Mouse (Mus musculus) heart, postnatal 36 days (tissue): ENCODE data around the gene Rnf10. TPM values are rescaled to one million over a fixed set of nuclear protein-coding genes. Genes with fewer than 3 reads are reported as not detected.

Experiments used
- DNase-seq, 2 experiments: peaks; one replicate each; pipeline ENCODE4 v3.0.0; 2021 to 2022
- intact Hi-C: fragments of 180-260 bp; cut with DNase I; formaldehyde crosslinking; loops from one replicate; pipeline ENCODE4 v1.15.1; 2025
- total RNA-seq, 2 experiments: library from RNA; stranded (reverse); gene quantifications; 2 replicates each; pipeline ENCODE4 v1.2.3; 2021

Gene Rnf10
- total RNA-seq, 2 experiments from 2014 or later = 378 to 424 TPM

DNA sequence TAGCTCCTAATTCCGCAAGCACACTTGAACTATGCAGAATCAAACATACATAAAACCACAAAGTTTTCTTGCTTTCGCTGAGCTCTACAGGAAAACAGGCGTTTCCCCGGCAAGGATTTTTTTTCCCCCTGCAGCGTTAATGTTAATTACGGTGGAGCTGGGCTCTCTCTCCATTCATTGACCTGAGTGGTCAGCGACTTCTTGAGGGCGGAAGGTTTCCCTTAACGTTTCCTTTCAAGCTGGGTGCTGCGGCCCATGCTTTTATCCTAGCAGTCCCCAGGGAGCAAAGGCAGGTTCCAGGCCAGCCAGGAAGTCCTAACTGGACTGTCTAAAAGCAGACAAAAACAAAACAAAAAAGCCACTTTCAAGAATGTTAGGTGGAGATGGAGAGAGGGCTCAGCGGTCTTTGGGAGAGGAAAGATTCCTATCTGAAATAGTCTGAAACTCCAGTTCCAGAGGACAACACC is 33.9 kb downstream of the Rnf10 start:
- intact Hi-C loops = loop anchor here (2.0 to 5.0 kb wide), 3 partner anchors 32 to 161 kb away; no protein-coding TSS in a partner anchor

DNA sequence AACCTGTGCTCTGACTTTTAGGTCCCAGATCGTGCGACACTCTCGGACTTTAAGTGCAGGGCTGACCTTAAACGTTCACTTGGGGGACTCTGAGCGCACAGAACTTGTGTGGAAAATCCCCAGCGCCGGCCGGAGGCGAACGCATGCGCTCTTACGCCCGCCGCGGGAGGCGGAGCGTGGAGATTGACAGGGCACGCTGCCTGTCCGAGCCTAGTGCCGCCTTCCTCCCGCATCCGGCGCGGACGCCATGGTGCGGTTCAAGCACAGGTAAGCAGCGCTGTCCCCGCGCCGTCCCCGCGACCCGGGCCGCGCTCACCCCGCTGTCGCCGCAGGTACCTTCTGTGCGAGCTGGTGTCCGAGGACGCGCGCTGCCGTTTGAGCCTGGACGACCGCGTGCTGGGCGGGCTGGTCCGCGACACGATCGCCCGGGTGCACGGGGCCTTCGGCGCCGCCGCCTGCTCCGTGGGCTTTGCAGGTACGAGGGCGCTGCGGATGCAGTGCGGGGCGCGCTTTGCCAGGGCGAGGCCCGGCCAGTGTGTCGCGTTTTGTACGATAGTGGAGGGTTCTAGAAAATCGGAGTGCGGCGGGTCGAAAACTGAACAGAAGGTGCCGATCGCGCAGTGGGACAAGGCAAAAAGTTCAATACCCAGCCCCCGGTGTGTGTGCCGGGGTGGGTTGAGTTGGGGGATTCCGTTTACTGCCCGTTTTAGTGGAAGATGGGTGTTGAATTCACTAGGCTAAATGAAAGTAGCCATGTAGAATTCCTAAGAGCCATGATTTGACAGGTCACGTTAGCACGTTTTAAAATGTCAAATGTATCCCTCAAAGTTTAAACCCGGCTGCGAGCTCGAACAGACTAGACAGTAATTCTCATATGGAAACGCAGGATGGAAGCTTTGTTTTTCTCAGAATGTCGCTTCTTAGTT is 34.6 kb downstream of the Rnf10 start:
- intact Hi-C loops = loop anchor here (2.0 to 5.0 kb wide), 3 partner anchors 33 to 161 kb away; no protein-coding TSS in a partner anchor
- peak; percentile 94 for DNase-seq

More for the DNA sequence above, 33.9 kb downstream of the Rnf10 start:
- DNase-seq = peak; percentile 33 to 36

DNA sequence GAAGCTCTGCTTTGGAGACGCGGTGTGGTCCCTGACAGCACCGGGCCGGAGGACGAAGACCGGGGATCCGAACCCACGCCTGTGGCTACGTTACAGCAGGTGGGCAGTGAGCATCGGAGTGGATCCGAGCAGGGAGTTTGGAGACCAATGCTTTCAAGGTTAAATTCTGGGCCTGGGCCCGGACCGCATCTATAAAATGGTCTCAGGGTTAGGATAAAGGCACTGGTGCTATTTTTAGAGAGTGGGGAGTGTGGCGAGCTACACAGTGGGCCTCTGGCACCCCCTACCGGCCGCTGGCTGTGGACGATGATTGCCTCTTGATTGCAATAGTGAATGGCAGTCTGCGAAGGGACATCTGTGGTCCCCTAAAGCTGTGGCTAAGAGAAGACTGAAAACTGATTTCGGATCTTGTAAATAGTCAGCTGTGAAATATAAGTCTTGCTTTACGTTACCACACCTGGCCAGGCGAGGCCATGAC is 36.9 kb downstream of the Rnf10 start, which contains the start of gene Pop5:
Pop5 (plus strand) TSS at position 51 of the 478 bp plus-strand sequence.
- peak; percentile 89 to 96 for DNase-seq
- intact Hi-C loops = loop anchor here (1.0 to 5.0 kb wide), 4 partner anchors 49 to 257 kb away; no protein-coding TSS in a partner anchor

DNA sequence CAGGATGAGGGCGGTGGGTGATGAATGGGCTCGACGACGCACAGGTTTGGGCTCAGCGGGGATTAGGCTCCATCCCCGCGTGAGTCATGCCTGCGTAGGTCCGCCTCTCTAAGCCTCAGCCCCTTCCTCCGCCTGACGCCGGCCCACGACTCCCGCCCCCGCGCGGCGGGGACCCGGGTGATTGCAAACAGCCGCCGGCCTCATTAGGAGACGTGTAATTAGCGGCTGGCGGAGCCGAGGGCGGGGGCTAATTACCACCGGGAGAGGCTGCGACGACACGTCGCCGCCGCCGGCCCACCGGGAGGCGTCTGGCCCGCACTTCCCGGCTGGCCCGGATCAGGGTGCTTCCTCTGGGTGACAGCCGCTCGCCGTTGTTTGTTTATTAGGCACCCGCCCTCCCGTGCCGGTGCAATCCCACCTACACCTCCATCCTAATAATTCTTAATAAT is 37.4 kb downstream of the Rnf10 start:
- DNase-seq = peak; percentile 69 to 82
- intact Hi-C loops = loop anchor here (1.0 to 5.0 kb wide), 3 partner anchors 48 to 257 kb away; no protein-coding TSS in a partner anchor

DNA sequence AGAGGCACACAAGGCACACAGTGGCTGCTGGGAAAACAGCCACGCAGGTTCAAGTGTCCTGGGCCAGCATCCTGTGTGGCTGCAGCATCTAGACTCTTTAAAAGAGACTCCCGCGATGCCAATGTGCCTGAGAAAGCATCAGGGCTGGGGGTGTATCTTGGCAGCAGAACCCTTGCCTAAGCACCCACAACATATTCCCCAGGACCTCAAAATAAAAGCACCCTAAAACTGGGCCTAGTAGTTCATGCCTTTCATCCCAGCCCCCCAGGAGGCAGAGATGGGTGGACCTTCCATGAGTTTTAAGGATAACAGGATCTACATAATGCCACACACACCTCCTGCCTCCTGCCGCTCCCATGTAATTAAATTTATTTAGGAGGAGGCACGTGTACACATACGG is 38.2 kb downstream of the Rnf10 start:
- no peak for DNase-seq
- intact Hi-C loops = loop anchor here (2.0 kb wide), 1 partner anchor 256 kb away; no protein-coding TSS in a partner anchor

DNA sequence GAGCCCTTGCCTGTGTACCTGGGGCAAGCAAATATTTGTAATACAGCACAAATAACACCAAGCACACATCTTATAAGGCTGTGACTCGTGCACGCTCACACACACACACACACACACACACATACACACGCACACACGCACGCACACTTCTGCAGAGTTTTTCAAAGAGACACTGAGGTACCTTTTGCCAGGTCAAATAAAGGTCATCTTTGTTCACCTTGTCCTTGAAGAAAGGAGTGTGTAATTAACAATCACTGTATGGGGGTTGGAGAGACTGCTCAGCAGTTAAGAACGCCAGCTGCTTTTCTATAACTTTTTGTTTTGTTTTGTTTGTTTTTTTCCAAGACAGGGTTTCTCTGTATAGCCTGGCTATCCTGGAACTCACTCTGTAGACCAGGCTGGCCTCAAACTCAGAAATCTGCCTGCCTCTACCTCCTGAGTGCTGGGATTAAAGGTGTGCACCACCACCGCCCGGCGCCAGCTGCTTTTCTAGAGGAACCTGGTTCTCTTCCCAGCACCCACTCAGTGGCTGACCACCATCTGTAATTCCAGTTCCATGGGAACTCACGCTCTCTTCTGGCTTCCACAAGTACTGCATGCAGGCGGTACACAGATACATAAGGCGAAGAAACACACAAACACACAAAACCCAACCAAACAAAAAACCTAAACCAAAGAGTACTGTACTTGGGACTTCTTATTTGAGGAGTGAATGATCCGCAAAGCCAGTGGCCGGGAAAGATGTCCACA is 39.5 kb downstream of the Rnf10 start:
- DNase-seq = no peak
- intact Hi-C loops = no loop called here

DNA sequence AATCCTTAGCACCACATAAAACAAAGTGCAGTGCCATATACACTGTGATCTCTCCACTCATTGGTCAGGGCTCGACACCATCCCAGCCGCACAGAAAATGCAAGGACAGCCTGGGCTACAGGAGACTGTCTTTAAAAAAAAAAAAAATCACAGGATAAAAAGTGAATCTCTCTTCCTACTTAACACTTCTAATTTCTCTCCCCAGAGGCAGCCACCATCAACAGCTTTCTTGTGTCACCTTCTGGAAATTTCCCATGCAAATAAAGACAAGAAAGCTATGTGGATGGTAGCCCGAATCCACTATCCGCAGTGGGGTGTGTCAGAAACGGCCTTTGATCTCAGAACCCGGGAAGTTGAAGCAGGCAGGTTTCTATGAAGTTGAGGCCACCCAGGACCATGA is 40.2 kb downstream of the Rnf10 start:
- intact Hi-C loops = no loop called here

DNA sequence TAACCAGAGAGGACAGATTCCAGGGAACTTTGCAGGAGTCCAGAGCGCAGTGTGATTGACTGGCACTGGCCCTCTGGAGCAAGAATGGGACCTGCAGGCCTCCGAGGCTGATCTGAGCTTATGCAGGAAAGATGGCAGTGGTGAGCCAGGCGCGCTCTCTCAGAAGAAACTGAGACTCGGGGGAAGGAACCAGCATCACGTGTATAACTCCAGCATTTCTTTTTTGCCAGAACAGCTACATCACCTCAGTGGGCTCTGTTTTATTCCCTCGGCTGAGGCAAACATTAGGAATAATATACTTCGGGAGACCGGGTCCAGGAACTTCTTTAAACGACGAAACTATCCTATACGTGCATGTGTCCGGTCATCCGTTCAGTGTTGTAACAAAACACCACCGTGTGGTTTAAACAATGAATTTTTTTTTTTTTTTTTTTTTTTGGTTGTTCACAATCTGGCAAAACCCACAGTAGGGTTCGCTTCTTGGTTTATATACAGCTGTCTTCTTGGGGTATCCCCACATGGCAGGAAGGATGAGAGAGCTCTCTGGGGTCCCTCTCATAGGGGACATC is 41.1 kb downstream of the Rnf10 start:
- no peak for DNase-seq
- intact Hi-C loops = no loop called here

More for the DNA sequence above, 40.2 kb downstream of the Rnf10 start:
- DNase-seq = no peak

DNA sequence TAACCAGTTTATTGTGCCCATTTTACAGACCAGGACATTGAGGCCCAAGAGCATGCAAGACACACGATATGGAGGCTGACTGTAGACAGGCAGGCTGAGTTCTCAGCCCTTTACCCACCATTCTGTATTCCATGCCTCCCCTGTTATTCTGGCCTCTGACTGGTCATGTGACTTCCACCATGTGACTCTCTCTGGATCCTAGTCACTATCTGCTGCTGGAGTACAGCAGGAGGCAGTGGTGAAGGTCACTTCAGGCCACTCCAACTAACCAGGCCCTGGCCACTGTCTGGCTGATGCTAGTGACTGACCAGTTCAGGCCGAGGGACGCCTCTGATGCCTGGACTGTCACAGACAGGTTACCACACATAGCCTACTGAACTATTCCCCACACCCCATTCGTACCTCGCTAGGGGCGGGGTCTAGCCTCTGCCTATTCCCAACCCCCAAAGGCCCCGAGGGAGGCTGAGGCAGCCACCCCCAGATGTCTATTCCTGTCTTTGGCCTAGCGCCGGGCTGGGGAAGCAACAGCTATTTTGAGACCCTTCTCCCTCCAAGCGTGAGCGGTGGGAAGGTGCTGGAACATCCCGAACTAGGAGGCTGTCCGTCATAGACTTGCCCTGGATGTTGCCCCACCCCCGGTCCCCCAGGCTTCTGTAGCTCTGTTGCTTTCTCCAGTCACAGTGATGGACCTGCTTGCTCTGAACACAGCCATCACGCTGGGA is 41.7 kb downstream of the Rnf10 start:
- intact Hi-C loops = no loop called here
- DNase-seq = no peak

DNA sequence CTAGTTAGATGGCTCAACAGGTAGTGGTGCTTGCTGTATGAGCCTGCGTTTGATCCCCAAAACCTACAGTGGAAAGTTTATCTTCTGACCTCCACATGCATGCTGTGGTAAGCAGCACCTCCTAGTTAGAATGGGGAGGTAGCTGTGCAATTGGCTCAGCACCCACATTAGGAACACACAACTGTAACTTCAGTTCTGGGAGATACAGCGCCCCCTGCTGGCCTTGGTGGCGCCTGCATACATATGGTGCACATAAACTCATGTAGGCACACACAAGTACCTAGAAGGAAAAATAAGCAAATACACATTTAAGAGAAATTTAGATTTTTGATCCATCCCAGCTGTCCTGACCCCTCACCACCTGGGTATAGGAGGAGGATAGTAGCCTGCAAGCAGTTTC is 50.2 kb downstream of the Rnf10 start:
- no peak for DNase-seq
- intact Hi-C loops = no loop called here

DNA sequence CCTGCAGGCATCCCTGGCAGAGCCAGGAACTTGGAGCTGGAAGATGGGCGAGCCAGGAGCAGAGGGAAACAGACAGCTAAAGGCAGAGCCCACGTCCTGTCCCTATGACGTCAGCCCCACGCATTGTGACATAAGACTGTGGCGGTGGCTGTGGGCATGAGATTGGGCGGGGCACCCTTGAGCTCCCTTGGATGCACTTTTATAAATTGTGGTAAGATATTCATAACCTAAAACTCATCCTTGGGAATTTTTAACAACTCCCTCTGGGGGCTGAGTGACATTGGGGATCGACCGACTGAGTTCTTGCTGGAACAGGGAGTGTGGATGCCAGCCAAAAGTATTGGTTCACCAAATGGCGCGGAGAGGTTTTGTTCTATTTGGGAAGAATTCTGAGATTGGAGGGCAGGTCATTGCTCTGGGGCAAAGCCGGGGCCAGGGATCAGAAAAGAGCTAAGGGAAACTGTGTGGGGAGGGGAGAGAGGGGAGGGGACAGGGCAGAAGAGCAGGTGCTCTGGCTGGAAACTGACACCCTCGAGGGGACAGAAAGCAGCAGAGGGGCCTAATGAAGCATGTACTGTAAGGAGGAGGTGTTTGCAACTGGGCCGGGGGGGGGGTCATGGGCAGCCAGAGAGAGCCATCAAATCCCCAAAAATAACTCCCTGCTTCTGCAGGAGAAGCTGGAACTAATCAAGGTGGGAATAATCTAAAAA is 51.6 kb downstream of the Rnf10 start:
- no peak for DNase-seq
- intact Hi-C loops = no loop called here

DNA sequence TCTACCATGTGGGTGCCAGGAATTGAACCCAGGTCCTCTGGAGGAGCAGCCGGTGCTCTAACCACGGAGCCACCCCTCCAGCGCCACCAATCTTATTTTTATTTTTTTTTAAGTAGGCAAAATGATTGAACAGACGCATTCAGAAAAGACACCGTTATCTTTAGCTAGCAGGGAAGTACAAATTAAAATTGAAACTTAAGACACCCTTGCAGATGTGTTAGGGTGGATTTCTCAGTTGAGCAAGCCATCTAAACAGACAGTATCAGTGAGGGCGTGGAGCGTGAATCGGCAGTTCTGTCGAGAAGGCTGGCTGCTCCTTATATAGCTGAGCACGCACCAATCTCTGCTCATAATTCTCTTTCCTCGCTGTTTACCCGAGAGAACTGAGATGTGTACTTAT is 54.7 kb downstream of the Rnf10 start:
- no peak for DNase-seq
- intact Hi-C loops = no loop called here

DNA sequence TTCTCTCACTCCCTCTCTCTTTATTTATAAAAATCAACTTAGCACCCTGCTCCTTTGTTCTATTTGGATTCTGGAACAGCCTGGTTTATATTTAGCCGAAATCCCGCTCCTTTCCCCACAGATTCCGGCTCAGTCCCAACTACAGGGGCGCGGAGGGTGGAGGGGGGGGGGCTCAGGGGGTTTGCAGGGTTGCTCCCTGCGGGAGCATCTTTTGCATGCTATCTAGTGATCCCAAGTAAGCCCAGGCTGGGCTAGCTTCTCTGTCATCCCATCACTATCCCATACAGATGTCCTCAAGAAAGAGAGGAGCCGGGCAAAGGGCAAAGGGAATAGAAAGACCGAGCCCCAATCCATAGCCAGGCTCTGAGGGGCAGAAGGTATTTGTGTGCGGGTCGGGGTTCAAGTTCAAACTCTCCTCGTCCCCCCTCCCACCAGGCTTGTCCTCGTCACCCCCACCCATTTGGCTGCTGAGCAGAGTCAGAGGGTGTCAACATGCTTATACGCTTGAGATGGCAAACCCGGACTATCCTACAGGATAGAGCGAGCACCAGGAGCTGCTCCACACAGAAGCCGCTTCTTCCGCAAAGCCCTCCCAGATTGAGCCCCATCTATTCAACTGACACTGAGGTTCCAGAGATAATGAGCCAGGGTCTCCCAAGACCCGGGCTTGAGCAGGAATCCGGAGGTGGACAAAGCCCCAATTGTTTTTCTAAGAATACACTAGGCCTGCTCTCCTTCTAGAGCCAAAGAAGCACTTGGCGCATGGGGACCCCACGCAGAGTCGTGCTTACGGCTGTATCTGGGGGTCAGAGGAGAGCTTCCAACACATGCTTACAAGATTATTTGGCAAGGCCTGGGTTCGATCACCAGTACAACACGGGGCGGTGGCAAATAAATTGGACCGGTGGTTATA is 57.2 kb downstream of the Rnf10 start:
- DNase-seq = no peak
- intact Hi-C loops = no loop called here

DNA sequence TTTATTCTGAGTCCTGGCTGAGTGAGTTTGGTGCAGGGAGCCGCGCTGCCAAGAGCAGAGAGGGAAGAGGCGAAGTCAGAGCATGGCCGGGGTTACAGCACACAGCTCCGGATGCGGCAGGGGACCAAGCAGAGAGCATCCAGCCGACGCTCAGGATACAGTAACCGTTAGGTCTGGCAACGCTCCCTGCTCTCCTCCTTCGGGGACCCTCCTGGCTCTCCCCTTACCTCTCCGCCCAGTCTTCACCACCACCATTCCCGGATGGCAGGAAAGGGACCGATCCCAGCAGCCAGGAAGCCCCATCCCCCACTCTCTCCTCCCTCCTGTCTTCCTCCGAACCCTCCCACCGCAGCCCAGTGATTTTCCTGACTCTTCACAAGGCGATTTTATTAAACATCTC is 57.8 kb downstream of the Rnf10 start:
- intact Hi-C loops = no loop called here
- DNase-seq = peak in 1 of 2 experiments; percentile 29

DNA sequence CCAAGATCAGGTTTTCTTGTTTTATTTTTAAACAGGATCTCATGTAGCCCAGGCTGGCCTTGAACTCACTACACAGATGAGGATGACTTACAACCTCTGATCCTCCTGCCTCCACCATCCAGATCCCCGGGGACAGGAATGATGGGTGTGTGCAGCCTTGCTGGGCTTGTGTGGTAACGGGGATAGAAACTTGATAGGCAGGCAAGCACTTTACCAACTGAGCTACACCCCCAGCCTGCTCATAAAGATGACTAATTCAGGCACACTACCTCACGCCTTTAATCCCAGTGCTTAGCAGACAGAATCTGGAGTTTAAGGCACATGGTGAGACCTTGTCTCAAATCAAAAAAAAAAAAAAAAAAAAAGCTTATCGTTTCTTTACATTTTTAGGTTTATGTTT is 59.8 kb downstream of the Rnf10 start:
- intact Hi-C loops = no loop called here
- no peak for DNase-seq

DNA sequence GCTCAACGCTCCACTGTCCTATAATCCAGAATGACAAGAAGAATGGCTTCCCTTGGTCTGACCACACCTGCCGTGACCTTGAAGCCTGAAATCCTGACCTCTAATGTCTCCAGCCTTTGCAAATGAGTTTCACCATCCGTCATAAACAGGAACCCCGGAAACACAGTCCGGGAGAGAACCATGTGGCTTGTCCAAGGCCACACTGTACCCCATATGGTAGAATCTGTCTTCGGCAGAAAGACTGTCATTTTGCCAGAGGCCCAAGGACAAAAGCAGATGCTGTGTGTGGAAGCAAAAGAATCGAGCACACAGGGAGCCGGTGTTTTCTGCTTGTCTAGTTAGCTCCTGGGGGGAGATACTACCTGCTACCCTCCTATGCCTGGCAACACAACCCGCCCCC is 60.2 kb downstream of the Rnf10 start:
- no peak for DNase-seq
- intact Hi-C loops = no loop called here

DNA sequence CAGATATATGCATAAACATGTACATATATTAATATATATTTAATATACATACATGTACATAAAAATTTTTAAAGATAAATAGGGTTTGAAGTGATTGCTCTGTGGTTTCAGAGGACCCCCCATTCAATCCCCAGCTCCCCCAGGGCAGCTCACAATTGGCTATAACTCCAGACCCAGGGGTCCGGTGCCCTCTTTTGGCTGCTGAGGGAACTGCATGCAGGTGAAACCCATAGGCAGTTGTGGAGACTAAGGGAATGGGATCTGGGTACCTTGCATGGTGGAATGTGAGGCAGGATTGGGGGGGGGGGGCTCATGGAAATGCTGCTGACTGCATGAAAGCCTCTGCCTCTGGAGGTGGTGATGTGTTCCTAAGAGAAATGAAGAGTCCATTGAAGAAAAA is 62.3 kb downstream of the Rnf10 start:
- peak in 1 of 2 experiments; percentile 48 for DNase-seq
- intact Hi-C loops = no loop called here

DNA sequence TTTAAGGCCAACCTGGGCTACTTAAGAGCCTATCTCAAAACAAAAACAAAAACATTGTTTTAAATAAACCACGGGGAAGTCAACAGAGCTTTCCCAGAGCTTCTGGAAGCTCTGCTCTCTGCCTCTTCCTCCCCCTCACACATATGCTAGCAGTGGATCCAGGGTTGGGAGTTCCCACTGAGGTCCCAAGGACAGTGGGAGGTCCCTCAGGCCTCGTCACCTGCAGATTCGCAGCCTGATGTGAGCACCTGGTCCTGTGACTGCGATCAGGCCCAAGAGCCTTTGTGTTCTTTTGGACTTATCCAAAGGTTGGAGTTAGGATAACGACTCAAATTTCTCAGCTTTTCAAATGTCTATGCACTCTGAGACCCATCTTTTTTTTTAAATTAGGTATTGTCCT is 64.1 kb downstream of the Rnf10 start:
- DNase-seq = no peak
- intact Hi-C loops = no loop called here
